Mouse (Mus musculus) intestine, embryonic 14.5 days (tissue): Measurements from ENCODE around the gene Hipk4. TPM values are rescaled to one million over a fixed set of nuclear protein-coding genes. Genes with fewer than 3 reads are reported as not detected.

ENCODE experiments used
- ATAC-seq: fragments of 200-750 bp; cut with Nextera tagmentation; replicated peaks from 2 replicates; pipeline ENCODE4 v1.8.0; 2017; ENCODE audit warnings: low read depth, moderate number of reproducible peaks, moderate TSS enrichment, moderate library complexity; ENCODE audit not compliant: low FRiP score, low TSS enrichment
- DNase-seq: peaks from one replicate; pipeline ENCODE4 v3.0.0-alpha.2; 2018; ENCODE audit warnings: low spot score
- H3K27ac ChIP-seq: fragments of 300-500 bp; sonication (generic); 2 replicates; pipeline ENCODE4 v1.5.1; 2014; ENCODE audit warnings: low read depth, mild to moderate bottlenecking, control low read depth
- H3K27me3 ChIP-seq: fragments of 300-500 bp; sonication (generic); replicated peaks from 2 replicates; pipeline ENCODE4 v1.6.1; 2014; ENCODE audit warnings: low read length, control low read depth; ENCODE audit not compliant: control insufficient read depth, insufficient read depth
- H3K36me3 ChIP-seq: fragments of 300-500 bp; sonication (generic); 2 replicates; pipeline ENCODE4 v1.6.1; 2014; ENCODE audit warnings: low read length, control low read depth; ENCODE audit not compliant: control insufficient read depth, insufficient read depth
- H3K4me1 ChIP-seq: fragments of 300-500 bp; sonication (generic); replicated peaks from 2 replicates; pipeline ENCODE4 v1.6.1; 2014; ENCODE audit warnings: low read length, control low read depth, mixed read lengths; ENCODE audit not compliant: control insufficient read depth, insufficient read depth
- H3K4me2 ChIP-seq: fragments of 300-500 bp; sonication (generic); 2 replicates; pipeline ENCODE4 v1.6.1; 2014; ENCODE audit warnings: low read length
- H3K4me3 ChIP-seq: fragments of 300-500 bp; sonication (generic); 2 replicates; pipeline ENCODE4 v1.5.1; 2014; ENCODE audit warnings: low read depth, low read length, control low read depth, mixed read lengths
- H3K9ac ChIP-seq: fragments of 300-500 bp; sonication (generic); 2 replicates; pipeline ENCODE4 v1.6.1; 2014; ENCODE audit warnings: mild to moderate bottlenecking, low read length
- H3K9me3 ChIP-seq: fragments of 300-500 bp; sonication (generic); 2 replicates; pipeline ENCODE4 v1.6.1; 2016; ENCODE audit warnings: low read length, control low read depth; ENCODE audit not compliant: control insufficient read depth
- WGBS: fragments of 180-500 bp; shearing (Covaris S2); extraction: QIAGEN DNeasy Blood & Tissue Kit; methylation state at CpG from one replicate; pipeline ENCODE4 v1.1.7; 2014; 5-methylcytosine and 5-hydroxymethylcytosine counted together
- polyA plus RNA-seq: library from polyadenylated mRNA; unstranded; fragments of >200 nt; fragmentation: Nextera tagmentation; extraction: Ambion mirVana; gene quantifications from 2 replicates; pipeline ENCODE4 v1.2.1, GENCODE M21; 2014

Gene Hipk4
- 0.83 and 1.2 TPM in 2 replicates for polyA plus RNA-seq

DNA sequence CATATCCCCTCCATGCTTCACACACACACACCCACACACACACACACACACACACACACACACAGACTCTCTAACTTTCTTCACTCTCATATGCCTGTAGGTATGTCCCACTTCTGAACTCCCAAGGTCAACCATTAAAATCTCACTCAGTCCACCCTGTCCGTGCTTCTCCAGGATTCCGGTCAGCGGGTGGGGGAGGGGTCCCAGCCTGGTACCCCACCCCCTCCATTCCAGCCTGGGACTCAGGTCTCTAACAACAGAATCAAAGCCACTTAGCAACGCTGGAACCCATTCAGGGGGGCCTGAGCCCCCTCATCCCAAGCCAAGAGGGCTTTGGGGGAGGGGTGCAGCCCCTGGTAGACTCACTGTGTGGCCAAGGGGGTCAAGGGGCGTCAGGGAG is at the start of gene Hipk4:
Gene Hipk4, plus strand, starts transcription at position 301 of the 400 bp plus-strand sequence.
- H3K4me1 ChIP-seq = no peaks in the 10 kb centered on the region

DNA sequence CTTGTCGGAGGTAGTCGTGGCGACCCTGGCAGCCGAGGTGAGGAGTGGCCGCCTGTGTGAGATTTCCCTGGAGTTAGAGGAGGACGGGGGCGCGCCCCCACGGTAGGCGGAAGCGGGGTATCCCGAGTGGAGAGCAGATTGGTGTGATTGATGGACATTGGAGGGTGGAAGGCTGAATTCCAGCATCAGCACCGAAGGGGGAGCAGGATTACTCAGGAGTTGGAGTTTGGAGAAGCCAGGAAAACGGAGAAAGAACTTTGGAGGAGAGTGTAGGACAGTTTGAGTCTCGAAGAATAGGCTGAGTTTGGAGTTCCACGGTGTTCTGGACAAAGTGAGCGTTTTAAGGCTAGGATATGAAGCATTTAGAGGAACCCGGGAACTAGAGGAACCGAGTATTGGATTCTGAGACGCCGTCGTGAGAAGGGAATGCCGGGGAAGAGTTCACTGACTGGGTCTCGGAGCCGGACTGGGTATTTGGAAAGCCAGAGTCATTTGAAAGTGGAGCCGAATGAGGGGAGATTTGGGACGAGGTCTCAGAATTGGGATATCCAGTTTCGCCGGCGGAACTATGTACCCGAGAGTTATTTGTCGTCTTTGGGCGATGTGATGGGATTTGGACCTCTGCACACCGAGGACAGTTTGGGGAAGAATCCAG is 49.1 kb upstream of the Hipk4 start:
- Histone ChIP-seq H3K4me3 (peak overlapping the region; percentile 79), H3K27ac (peak overlapping the region; percentile 85), H3K9me3 (no peaks in the 10 kb centered on the region), H3K9ac (peak overlapping the region; percentile 49), H3K36me3 (peaks cover 22% of the 10 kb centered on the region), H3K4me2 (peak overlapping the region; percentile 47), H3K4me1 (peaks cover 7% of the 10 kb centered on the region), H3K27me3 (no peaks in the 10 kb centered on the region)
- ATAC-seq (peak; percentile 0; the same call in 1 of the 2 replicates), DNase-seq (no peak)
- under 1% methylated on average over 34 of the region's 34 CpGs for whole genome bisulfite sequencing

More for the DNA sequence above, at the start of gene Hipk4:
- Histone ChIP-seq H3K27me3 (no peaks in the 10 kb centered on the region), H3K27ac (no peak within 1 kb of the TSS), H3K4me2 (no peak within 1 kb of the TSS), H3K4me3 (no peak within 1 kb of the TSS), H3K9me3 (peaks cover 7% of the 10 kb centered on the region; the same call in 1 of the 2 replicates), H3K36me3 (no peaks in the 10 kb centered on the region), H3K9ac (no peak within 1 kb of the TSS)
- DNase-seq = no peak
- no peak for ATAC-seq
- 64% methylated on average over 5 of the region's 5 CpGs for WGBS

DNA sequence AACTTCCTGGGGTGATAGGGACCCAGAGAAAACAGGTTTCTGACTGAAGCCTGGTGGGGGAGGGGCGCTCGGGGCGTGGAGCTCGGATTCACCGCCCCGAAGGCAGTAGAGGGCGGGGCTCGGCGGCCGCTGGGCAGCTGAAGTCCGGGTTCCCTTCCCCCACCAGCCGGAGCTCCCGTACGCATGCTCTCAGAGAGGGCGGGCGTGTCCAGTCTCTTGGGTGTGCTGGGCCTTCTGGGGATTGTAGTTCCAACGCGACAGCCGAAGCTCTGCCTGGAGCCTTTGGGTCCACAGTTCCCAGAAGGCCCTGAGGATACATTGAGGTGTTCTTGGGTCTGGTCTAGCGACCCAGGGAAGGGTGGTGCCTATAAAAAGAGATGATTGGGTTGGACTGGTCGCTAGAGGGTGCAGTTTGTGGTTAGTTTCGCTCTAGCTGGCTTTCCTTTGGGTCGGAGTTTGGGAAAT is 48.5 kb upstream of the Hipk4 start:
- DNase-seq = peak; percentile 95
- Histone ChIP-seq H3K9ac (peak overlapping the region; percentile 49), H3K27me3 (no peaks in the 10 kb centered on the region), H3K4me1 (peaks cover 7% of the 10 kb centered on the region), H3K36me3 (peaks cover 22% of the 10 kb centered on the region), H3K4me3 (peak overlapping the region; percentile 79), H3K27ac (peak overlapping the region; percentile 85), H3K9me3 (no peaks in the 10 kb centered on the region), H3K4me2 (peak overlapping the region; percentile 47)
- under 1% methylated on average over 20 of the region's 23 CpGs for WGBS
- ATAC-seq = peak; percentile 88

DNA sequence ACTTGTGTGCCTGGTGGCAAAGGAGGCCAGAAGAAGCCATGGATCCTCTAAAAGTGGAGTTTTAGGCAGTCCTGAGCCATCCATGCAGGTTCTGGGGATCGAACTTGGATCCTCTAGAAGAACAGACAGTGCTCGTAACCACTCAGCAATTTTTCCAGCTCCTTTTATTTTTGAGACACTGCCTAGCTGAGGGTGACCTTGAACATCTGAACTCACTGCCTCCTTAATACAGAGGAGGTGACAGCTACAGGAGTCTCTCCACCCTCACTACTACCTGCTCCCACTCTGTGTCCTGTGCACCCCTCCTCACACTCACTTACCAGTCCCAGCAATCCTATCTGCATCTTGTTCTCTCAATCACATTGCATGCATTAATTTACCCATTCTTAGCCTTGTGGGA is 47.5 kb upstream of the Hipk4 start:
- H3K4me1 ChIP-seq = peaks cover 7% of the 10 kb centered on the region
- 0 out of 2 replicates have a peak overlapping the region, but pooled peaks have one; percentile 47 for H3K4me2 ChIP-seq
- no peak for DNase-seq
- H3K27ac ChIP-seq = no peak overlapping the region
- no peaks in the 10 kb centered on the region for H3K9me3 ChIP-seq
- H3K36me3 ChIP-seq = peaks cover 22% of the 10 kb centered on the region
- ATAC-seq = no peak
- peak overlapping the region; percentile 79; the same call in 1 of the 2 replicates for H3K4me3 ChIP-seq
- 94% methylated on average over 2 of the region's 2 CpGs for WGBS
- H3K27me3 ChIP-seq = no peaks in the 10 kb centered on the region
- no peak overlapping the region for H3K9ac ChIP-seq

DNA sequence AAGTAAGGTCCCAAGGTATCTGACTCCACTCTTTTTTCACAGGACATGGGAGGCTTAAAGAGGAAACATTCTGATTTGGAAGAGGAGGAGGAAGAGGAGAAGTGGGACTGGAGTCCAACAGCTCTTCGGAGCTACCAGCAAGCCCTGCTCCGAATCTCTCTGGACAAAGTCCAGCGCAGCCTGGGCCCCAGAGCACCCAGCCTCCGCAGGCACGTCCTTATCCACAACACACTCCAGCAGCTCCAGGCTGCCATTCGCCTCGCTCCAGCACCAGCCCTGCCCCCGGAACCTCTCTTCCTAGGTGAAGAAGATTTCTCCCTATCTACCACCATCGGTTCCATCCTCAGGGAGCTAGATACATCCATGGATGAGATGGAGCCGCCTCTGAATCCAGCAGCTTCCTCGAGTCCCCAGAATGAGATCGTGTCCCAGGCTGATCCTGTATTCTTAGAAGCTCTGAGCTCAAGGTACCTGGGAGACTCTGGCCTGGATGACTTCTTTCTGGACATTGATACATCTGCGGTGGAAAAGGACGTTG is 46.9 kb upstream of the Hipk4 start:
- 91% methylated on average over 14 of the region's 14 CpGs for WGBS
- Histone ChIP-seq H3K27me3 (no peaks in the 10 kb centered on the region), H3K4me3 (no peak overlapping the region)

DNA sequence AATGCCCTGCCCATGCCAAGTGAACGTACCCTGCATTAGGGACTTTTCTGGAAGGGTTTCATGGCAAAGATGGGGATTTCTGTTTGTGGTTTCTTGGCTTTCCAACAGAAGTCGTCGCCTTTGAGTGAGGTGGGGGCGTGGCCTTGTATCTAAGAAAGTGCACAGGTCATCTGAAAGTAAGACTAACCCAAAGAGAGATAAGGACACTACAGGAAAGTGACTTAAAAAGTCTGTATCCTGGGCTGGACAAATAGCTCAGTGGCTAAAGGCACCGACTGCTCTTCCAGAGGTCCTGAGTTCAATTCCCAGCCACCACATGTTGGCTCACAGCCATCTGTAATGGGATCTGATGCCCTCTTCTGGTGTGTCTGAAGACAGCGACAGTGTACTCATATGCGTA is 44.5 kb upstream of the Hipk4 start:
- Histone ChIP-seq H3K4me2 (no peak overlapping the region), H3K36me3 (peaks cover 22% of the 10 kb centered on the region), H3K27ac (no peak overlapping the region), H3K9ac (no peak overlapping the region), H3K9me3 (no peaks in the 10 kb centered on the region), H3K27me3 (no peaks in the 10 kb centered on the region), H3K4me1 (peaks cover 12% of the 10 kb centered on the region), H3K4me3 (no peak overlapping the region)
- DNase-seq (no peak), ATAC-seq (no peak)
- 79% methylated on average over 7 of the region's 7 CpGs for WGBS

More for the DNA sequence above, 46.9 kb upstream of the Hipk4 start:
- Histone ChIP-seq H3K9me3 (no peaks in the 10 kb centered on the region), H3K27ac (no peak overlapping the region), H3K36me3 (peaks cover 22% of the 10 kb centered on the region), H3K4me2 (0 out of 2 replicates have a peak overlapping the region, but pooled peaks have one; percentile 5), H3K4me1 (peaks cover 9% of the 10 kb centered on the region), H3K9ac (no peak overlapping the region)
- DNase-seq = no peak
- ATAC-seq = no peak

DNA sequence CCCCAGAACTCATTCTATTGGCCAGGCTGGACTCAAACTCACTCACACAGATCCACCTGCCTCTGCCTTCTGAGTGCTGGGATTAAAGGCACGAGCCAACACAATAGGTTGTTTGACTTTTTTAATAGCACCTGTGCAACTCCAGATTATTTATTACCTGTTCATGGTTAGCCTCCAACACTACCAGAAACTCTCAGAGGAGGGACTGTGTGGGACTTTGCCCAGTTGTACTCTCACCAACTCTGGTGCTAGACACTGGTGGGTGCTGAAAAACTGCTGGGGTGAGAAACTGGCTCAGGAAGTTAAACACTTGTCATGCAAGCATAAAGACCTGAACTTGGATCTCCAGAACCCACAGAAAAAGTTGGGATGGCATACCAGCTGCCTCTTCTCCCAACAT is 43.3 kb upstream of the Hipk4 start:
- H3K9ac ChIP-seq = no peak overlapping the region
- no peak overlapping the region for H3K4me2 ChIP-seq
- no peaks in the 10 kb centered on the region for H3K9me3 ChIP-seq
- H3K27me3 ChIP-seq = no peaks in the 10 kb centered on the region
- 53% methylated on average over 1 of the region's 1 CpGs for WGBS
- H3K4me1 ChIP-seq = peaks cover 12% of the 10 kb centered on the region
- H3K4me3 ChIP-seq = no peak overlapping the region
- H3K36me3 ChIP-seq = peaks cover 22% of the 10 kb centered on the region
- no peak overlapping the region for H3K27ac ChIP-seq
- ATAC-seq = no peak
- no peak for DNase-seq

DNA sequence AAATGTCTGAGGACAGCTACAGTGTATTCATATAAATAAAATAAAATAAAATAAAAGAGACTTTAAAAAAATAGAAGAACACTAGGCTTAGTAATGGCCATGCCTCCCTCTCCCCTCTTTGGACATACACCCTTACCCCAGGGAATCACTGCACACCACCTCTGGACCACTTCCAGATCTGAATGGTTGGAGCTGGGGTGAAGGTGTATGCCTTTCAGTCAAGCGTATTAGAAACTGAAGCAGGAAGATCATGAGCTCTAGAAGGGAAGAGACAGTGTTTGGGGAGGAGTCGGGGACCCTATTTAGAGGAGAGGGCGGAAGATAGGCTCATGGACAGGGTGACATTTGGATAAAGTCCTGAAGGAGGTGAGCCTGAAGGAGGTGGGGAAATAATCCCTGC is 42.6 kb upstream of the Hipk4 start:
- Histone ChIP-seq H3K36me3 (peaks cover 22% of the 10 kb centered on the region), H3K27ac (peak overlapping the region; percentile 54), H3K9me3 (no peaks in the 10 kb centered on the region), H3K4me3 (peak overlapping the region; percentile 27; the same call in 1 of the 2 replicates), H3K9ac (no peak overlapping the region), H3K4me2 (peak overlapping the region; percentile 56), H3K27me3 (no peaks in the 10 kb centered on the region), H3K4me1 (peaks cover 5% of the 10 kb centered on the region)
- DNase-seq (no peak), ATAC-seq (no peak)
- 71% methylated on average over 3 of the region's 3 CpGs for WGBS
